Mouse (Mus musculus): Measurements from ENCODE around the gene Gm45844.
A peak's percentile ranks its signal among the peaks of the same experiment; 100 is the strongest.
"Not testable (repeated sequence)": the region's sequence is repeated elsewhere in the genome, so short reads cannot be mapped to it uniquely, and the experiment has no call there.

Gene Gm45844

GRCm38 (mm10) chr7:7277966-7278567 lies at the start of gene Gm45844:
Gm45844 (minus strand) TSS chr7:7278289.
- DNase-seq (ENCODE audit: low spot score), result peak; percentile 88

- DNase-seq (ENCODE audit: low spot score), result no peak
Observed at GRCm38 (mm10) chr7:7295595-7295994, 17.5 kb upstream of the Gm45844 start.

- DNase-seq (ENCODE audit: low spot score), result no peak
Observed at GRCm38 (mm10) chr7:7281383-7281782, 3.3 kb upstream of the Gm45844 start.

GRCm38 (mm10) chr7:7277556-7277955 lies 533 bp downstream of the Gm45844 start:
- peak; percentile 5 for DNase-seq (ENCODE audit: low spot score)

GRCm38 (mm10) chr7:7247228-7247627 lies 30.9 kb downstream of the Gm45844 start, which contains the start of gene Vmn2r29:
Vmn2r29 (minus strand) TSS chr7:7247328.
- not testable (repeated sequence) for DNase-seq (ENCODE audit: low spot score)

GRCm38 (mm10) chr7:7209313-7210151 lies 68.6 kb downstream of the Gm45844 start, which contains the start of gene Zfp772:
Zfp772 (minus strand) TSS chr7:7209998.
- peak; percentile 7 for DNase-seq (ENCODE audit: low spot score)

- peak; percentile 27 for DNase-seq (ENCODE audit: low spot score)
Observed at GRCm38 (mm10) chr7:7188191-7188942, 89.7 kb downstream of the Gm45844 start.

- no peak for DNase-seq (ENCODE audit: low spot score)
Observed at GRCm38 (mm10) chr7:7187417-7188190, 90.5 kb downstream of the Gm45844 start.

- DNase-seq (ENCODE audit: low spot score), result no peak
Observed at GRCm38 (mm10) chr7:7185897-7186296, 92.2 kb downstream of the Gm45844 start.

- DNase-seq (ENCODE audit: low spot score), result peak; percentile 13
Observed at GRCm38 (mm10) chr7:7171227-7172147, 106.6 kb downstream of the Gm45844 start, which contains the start of gene Zfp418. Zfp418 (plus strand) TSS chr7:7171330.
